Mouse (Mus musculus) heart, postnatal 25 days (tissue): ENCODE measurements around the gene Coro2b. TPM values are rescaled to one million over a fixed set of nuclear protein-coding genes. Genes with fewer than 3 reads are reported as not detected.
A peak's percentile ranks its signal among the peaks of the same experiment; 100 is the strongest.
"Not testable (repeated sequence)": the region's sequence is repeated elsewhere in the genome, so short reads cannot be mapped to it uniquely, and the experiment has no call there.

ENCODE experiments used
- DNase-seq: peaks from one replicate; pipeline ENCODE4 v3.0.0; 2022; ENCODE audit warnings: low spot score
- intact Hi-C: fragments of 180-260 bp; cut with DNase I; formaldehyde crosslinking; loops from one replicate; pipeline ENCODE4 v1.15.1; 2025
- total RNA-seq, 2 experiments: library from RNA; stranded (reverse); gene quantifications; 2 replicates each; pipeline ENCODE4 v1.2.3; 2021

The Coro2b gene
- total RNA-seq, 2 experiments from 2014 or later: 9.5 to 15.1 TPM

DNA sequence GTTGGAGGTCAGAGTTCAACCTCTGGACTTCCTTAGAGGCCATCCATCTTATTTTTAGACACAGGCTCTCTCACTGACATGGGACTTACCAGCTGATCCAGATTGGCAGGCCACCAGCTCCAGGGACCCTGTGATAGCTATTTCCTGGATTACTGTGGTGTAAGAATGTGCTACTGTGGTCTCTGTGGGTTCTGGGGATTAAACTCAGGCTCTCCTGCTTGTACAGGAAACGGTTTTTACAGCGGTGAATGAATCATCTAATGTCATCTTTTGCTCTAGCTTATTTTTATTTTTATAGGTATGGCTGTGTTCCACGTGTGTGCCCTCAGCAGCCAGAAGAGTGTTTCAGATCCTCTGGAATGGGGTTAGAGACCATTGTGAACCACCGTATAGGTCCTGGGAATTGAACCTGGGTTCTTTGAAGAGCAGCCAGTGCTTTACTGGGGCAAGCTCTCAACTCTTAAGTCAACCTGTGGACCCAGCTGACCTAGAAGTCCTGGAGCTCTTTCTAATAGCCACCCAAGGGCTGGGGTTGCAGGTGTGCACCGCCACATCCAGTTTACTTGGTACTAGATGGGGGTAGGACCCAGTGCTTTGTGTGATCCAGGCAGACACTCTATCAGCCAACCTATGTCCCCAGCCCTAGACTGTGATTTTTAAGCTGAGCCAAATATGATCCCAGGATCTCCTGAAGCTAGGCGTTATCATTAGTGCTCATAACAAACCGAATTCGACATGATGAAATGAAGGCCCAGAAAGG is 81.5 kb downstream of the Coro2b start:
- intact Hi-C loops: no loop called here
- DNase-seq: no peak

DNA sequence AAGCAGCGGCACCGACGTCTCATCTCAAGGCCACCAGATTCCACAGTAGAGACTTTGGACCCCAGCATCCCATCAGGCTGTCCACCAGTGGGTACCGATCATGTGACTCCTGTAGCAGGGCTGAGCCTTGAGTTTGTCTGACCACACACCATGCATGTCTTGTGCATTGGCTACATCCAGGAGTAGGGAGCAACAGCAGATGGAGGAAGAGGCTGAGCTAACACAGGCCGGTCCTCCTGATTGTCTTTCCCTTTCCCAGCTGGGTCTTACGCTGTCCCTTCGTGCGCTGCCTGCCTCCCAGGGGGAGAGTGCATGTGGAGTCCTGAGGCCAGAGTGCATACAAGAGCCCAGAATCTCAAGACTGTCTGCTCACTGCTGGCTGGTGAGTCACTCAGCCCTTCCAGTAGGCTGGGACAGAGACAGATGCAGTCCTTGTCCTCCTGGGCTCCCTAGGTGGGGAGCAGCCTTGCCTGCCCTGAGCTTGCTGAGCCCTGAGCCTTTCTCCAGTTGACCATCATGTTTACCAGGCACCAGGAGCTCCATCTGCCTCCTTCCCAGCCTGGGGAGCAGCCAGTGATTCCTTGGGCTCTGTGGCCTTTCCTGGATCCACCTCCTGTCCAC is 84.4 kb downstream of the Coro2b start:
- intact Hi-C loops: loop anchor here (5.0 kb wide), 1 partner anchor 35 kb away; no protein-coding TSS in a partner anchor

GRCm38 (mm10) chr9:62451585-62452372 is 85.1 kb downstream of the Coro2b start:
- intact Hi-C loops: loop anchor here (5.0 kb wide), 1 partner anchor 34 kb away; no protein-coding TSS in a partner anchor
- DNase-seq: no peak

More for the DNA sequence above, 84.4 kb downstream of the Coro2b start:
- no peak for DNase-seq

- DNase-seq: no peak
- intact Hi-C loops: loop anchor here (5.0 kb wide), 1 partner anchor 34 kb away; no protein-coding TSS in a partner anchor
Measured at GRCm38 (mm10) chr9:62450862-62451261, 86.0 kb downstream of the Coro2b start.

DNA sequence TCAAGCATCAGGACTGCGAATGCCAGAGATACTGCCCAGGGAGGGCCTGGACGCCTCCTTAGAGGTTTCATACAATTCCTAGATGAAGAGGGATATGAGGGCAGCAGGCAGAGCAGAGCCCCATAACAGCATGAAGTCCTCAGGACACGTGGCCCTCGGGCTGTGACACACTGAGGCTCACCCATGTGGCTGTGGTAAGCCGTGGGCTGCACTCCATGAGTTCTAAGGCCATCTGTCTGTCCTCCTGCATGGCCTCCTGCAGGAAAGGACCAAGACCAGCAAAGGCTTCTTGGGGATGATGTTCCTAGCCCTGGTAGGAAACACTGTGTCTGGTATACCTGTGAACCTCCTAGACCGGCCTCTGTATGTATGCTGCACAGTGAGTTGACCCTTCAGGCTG is 86.5 kb downstream of the Coro2b start:
- intact Hi-C loops: loop anchor here (5.0 kb wide), 1 partner anchor 33 kb away; no protein-coding TSS in a partner anchor

GRCm38 (mm10) chr9:62447337-62447736 is 89.5 kb downstream of the Coro2b start:
- intact Hi-C loops, DNase-seq: not testable (repeated sequence)

More for the DNA sequence above, 86.5 kb downstream of the Coro2b start:
- no peak for DNase-seq

DNA sequence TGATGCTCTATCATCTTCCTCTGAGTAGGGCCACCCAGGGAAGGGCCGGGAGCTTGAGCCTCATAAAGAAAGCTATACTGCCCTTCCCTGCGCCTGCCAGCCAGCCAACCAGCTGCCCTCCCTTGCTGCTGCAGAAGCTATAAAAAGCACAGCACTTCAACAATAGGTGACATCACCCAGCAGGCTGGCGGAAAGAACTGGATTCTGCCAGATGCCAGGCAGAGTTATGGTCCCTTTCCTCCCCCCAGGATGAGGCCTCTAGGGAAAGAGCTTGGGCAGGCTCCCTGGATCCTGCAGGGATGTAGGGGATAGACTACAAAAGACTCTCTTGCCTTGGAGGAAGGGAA is 98.1 kb downstream of the Coro2b start:
- no peak for DNase-seq
- intact Hi-C loops: no loop called here

GRCm38 (mm10) chr9:62438085-62438754 is 98.6 kb downstream of the Coro2b start:
- no peak for DNase-seq
- intact Hi-C loops: no loop called here

- intact Hi-C loops: no loop called here
- DNase-seq: no peak
Measured at GRCm38 (mm10) chr9:62437446-62437845, 99.4 kb downstream of the Coro2b start.

DNA sequence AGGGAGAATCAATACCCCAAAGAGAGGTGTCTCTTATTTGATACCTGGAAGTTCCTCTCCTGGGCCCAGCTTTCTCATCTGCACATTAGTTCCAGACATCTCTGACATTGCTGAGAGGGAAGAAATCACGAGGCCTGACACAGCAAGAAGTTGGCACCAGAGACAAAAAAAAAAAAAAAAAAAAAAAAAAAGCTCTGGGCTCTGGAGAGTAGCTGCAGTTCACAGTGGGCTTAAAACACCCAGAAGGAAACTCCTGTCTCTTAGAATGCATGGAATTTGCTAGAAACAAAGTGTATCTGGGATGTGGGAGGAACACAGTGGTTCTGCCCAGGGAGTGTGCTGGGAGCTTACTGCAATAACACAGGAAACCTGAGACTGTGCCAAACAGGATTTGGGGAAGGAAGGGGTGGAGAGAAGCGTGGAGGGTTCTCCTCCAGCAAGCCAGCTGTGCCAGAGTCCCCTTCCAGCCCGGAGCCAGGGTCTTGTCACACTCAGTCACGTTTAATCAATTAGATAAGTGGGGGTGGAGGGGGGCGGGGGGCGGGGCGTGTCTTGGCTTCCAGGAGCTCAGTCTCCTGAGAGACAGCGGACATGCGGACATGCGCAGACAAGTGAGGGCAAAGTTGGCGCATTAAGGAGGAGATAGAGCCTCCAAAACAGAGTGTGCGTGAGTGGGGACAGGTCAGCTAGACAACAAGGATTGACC is 101.1 kb downstream of the Coro2b start:
- DNase-seq: peak; percentile 84
- intact Hi-C loops: loop anchor here (1.0 kb wide), 1 partner anchor 18 kb away; no protein-coding TSS in a partner anchor

DNA sequence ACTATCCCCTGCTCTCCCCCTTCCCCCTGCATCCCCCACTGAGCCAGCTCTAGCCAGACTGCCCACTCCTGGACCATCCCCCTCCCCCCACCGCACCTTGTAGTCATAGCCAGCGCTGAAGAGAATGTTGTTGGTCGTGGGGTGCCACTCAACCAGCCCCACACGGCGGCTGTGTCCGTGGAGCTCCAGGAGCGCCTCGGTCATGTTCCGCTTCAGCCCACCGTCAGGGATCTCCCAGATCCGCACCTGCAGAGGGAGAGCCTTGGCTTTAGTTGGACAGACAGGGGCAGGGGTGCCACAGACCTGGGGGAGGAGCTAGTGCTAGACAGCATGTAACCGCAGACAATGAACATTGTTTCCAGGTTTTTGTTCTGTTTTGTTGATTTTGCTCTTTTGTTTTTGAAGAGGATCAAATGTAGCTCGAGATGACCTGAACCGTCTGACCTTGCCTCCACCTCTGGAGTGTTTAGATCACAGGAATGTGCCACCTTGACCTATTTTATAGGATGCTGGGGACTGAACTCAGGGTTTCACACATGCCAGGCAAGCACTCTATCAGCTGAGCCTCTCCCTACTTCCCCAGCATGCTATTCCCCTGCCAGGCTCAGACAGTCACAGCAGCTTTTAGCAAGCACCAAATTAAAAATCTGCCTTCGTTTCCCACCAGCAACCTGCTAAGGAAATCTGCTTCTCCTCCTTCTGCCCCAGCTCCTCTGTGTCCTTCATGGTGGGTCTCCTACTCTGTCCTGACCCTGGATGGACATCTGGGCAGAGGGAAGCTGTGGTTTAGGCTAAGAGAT is 104.4 kb downstream of the Coro2b start:
- intact Hi-C loops: no loop called here
- peak; percentile 0 for DNase-seq

GRCm38 (mm10) chr9:62430741-62431140 is 106.1 kb downstream of the Coro2b start:
- peak; percentile 0 for DNase-seq
- intact Hi-C loops: no loop called here

DNA sequence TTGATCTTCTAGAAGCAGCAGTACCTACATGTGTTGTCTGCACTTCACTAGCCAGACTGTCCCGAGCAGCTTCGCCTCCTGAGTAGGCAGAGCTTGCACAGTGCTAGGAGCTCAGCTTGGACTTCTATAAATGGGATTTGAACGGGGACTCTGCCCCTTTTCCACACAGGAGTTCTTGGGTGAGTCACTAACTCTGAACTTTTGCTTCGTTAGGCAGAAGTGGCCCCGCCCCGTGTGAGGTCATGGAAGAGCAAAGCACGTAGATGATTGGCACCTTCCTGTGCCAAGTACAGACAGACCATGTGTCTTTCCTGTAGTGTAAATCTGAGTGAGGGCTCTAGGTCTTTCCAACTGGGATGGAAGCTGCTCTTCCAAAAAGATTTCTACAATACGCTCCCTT is 109.8 kb downstream of the Coro2b start:
- intact Hi-C loops: loop anchor here (5.0 kb wide), 1 partner anchor 35 kb away; no protein-coding TSS in a partner anchor
- no peak for DNase-seq

DNA sequence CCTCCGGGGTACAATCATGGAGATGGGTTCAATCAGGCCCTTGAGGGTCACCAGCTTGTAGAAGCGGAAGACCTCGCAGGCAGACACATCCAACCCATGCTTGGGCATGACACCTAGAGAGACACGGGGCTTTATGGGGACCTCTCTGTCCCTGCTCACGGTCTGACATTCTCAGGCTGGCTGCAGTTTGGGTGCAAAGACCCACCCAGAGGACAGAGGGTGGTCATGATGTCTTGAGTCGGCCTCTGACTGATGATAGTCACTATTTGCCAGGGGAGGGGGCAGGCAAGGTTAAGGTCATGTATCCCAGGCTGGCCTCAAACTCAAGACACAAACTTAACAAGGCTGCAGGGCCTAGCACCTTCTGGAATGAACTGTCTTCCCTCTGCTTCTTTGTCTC is 110.3 kb downstream of the Coro2b start:
- no peak for DNase-seq
- intact Hi-C loops: loop anchor here (5.0 kb wide), 1 partner anchor 36 kb away; no protein-coding TSS in a partner anchor

- intact Hi-C loops: loop anchor here (5.0 kb wide), 1 partner anchor 36 kb away; no protein-coding TSS in a partner anchor
- DNase-seq: no peak
Measured at GRCm38 (mm10) chr9:62426021-62426420, 110.8 kb downstream of the Coro2b start.

DNA sequence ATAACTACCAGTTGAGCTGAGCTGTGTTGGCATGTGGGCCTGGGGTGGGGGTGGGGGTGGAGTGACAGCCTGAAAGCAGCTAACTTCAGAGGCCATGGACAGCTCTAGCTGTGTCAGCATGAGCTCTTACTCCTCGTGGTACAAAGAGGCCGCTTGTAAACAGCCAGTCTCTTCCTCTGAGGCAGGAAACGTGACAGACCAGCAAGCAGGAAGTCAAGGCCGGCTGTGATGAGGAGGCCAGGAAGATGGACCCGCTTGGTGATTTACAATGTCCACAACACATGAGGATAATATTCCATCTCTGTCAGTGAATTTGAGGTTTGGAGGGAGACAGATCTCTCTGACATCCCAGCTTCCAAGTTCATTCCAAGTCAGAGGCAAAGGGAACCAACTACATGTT is 111.6 kb downstream of the Coro2b start:
- DNase-seq: no peak
- intact Hi-C loops: loop anchor here (5.0 kb wide), 1 partner anchor 37 kb away; no protein-coding TSS in a partner anchor

DNA sequence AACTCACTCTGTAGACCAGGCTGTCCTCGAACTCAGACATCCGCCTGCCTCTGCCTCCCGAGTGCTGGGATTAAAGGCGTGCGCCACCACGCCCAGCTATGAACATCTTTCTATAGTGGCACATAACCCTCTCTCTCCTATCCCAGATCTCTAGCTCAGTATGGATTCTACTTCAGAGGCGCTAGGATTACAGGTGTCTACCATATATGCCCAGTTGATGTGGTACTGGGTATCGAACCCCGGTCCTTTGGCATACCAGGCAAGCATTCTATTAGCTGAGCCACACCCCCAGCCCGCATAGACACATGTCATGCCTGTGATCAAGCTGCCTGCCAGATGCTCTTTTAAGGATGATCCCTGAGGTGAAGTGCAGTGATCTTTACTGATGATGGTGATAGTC is 113.0 kb downstream of the Coro2b start:
- intact Hi-C loops: no loop called here
- no peak for DNase-seq

DNA sequence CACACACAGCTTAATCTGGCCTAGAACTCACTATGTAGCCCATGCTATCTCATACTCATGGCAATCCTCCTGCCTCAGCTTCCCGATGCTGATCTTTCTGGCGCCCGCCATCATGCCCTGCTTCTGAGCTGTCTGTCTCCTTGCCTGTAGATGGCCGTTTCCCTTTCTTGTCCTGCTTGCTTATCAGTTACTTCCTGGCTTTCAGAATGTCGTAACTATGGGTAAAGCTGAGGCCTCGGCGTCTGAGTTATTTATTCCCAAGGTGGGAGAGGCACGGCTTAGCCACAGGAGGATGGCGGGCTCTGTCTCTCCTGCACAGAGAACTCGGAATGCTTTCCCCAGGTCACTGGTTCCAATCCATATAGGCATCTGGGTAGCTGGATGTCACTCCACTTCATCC is 113.9 kb downstream of the Coro2b start:
- intact Hi-C loops: no loop called here
- DNase-seq: no peak
